Mouse (Mus musculus) cerebellum, adult 2 months (tissue): ENCODE measurements around the gene Zyx.

ENCODE experiments used
- CTCF ChIP-seq: fragments of 200-500 bp; IDR thresholded peaks from 2 replicates; pipeline ENCODE4 v1.5.1; 2011; ENCODE audit warnings: low read depth, mild to moderate bottlenecking, control low read depth, low read length, moderate library complexity, borderline replicate concordance; ENCODE audit not compliant: insufficient read depth
- POLR2A ChIP-seq: fragments of 200-500 bp; IDR thresholded peaks from 2 replicates; pipeline ENCODE4 v1.6.1; 2011; ENCODE audit warnings: low read length, control low read depth, borderline replicate concordance; ENCODE audit not compliant: insufficient read depth

GRCm38 (mm10) chr6:42377280-42377679 lies 27.9 kb downstream of the Zyx start:
- TF ChIP-seq CTCF (no peak), POLR2A (no peak)
